Mouse (Mus musculus) C2C12 (cell line): Measurements from ENCODE around the gene Cdh18. TPM values are rescaled to one million over a fixed set of nuclear protein-coding genes. Genes with fewer than 3 reads are reported as not detected.
"Not testable (repeated sequence)": the region's sequence is repeated elsewhere in the genome, so short reads cannot be mapped to it uniquely, and the experiment has no call there.

Experiments
- H3K27me3 ChIP-seq: one replicate; pipeline ENCODE4 v1.6.1; 2011; ENCODE audit not compliant: control insufficient read depth, insufficient read depth, insufficient read length
- H3K36me3 ChIP-seq: one replicate; pipeline ENCODE4 v1.6.1; 2011; ENCODE audit not compliant: control insufficient read depth, insufficient read depth
- H3K4me3 ChIP-seq: one replicate; pipeline ENCODE4 v1.5.1; 2011; ENCODE audit warnings: mild to moderate bottlenecking, control low read depth; ENCODE audit not compliant: poor library complexity, insufficient read depth, severe bottlenecking
- H3K79me2 ChIP-seq: one replicate; pipeline ENCODE4 v1.6.1; 2011; ENCODE audit not compliant: control insufficient read depth, insufficient read depth
- H3K79me3 ChIP-seq: one replicate; pipeline ENCODE4 v1.6.1; 2011; ENCODE audit warnings: low read depth, control low read depth
- H3ac ChIP-seq: one replicate; pipeline ENCODE3; 2011; ENCODE audit warnings: low read depth; ENCODE audit not compliant: control insufficient read depth, insufficient read length
- CEBPB ChIP-seq: IDR thresholded peaks from one replicate; pipeline ENCODE4 v1.6.1; 2011; ENCODE audit warnings: low read depth, mild to moderate bottlenecking, control low read depth, moderate library complexity
- CTCF ChIP-seq: IDR thresholded peaks from one replicate; pipeline ENCODE4 v1.5.1; 2011; ENCODE audit not compliant: control insufficient read depth, insufficient read depth, insufficient read length
- FOSL1 ChIP-seq: IDR thresholded peaks from one replicate; pipeline ENCODE4 v1.8.0; 2011; ENCODE audit warnings: mild to moderate bottlenecking, low read length; ENCODE audit not compliant: poor library complexity, insufficient read depth, severe bottlenecking
- MAX ChIP-seq: IDR thresholded peaks from one replicate; pipeline ENCODE4 v1.6.1; 2011; ENCODE audit warnings: mild to moderate bottlenecking, control low read depth
- MYOD1 ChIP-seq: IDR thresholded peaks from one replicate; pipeline ENCODE4 v1.6.1; 2011; ENCODE audit warnings: low read depth; ENCODE audit not compliant: control insufficient read depth, insufficient read length
- MYOG ChIP-seq: IDR thresholded peaks from one replicate; pipeline ENCODE4 v1.6.1; 2011; ENCODE audit not compliant: control insufficient read depth, insufficient read length; ENCODE audit errors: extremely low read depth
- USF1 ChIP-seq: IDR thresholded peaks from one replicate; pipeline ENCODE4 v1.6.1; 2011; ENCODE audit warnings: low read depth, mild to moderate bottlenecking, control low read depth, moderate library complexity
- polyA plus RNA-seq: library from polyadenylated mRNA; unstranded; fragments of >200 nt; fragmentation: generic; extraction: Trizol; gene quantifications from one replicate; pipeline ENCODE4 v1.2.1, GENCODE M21; 2012; ENCODE audit warnings: missing spikeins

Gene Cdh18
- polyA plus RNA-seq, 1 experiment, result 2.9 TPM

DNA sequence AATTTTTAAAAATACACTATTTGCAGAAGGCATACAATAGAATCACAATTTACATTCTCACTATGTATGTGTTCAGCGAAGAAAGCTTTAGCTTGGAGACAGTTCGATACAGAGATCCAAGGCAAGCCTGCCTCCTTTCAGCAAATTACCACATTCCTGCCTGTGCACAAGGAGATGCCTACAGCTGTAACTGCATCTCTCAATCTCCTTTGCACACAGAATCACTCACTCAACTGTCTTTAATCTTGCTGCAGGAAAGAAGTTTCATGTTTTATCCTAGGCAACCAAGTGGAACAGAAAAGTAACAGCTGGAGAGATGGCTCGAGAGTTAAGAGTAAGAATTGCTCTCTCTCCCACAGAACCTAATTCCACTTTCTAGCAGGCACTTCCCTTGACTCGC, 729.6 kb downstream of the Cdh18 start:
- Histone ChIP-seq H3K36me3 (no peaks in the 10 kb centered on the region), H3K4me3 (no peak overlapping the region), H3K79me2 (no peaks in the 10 kb centered on the region)

DNA sequence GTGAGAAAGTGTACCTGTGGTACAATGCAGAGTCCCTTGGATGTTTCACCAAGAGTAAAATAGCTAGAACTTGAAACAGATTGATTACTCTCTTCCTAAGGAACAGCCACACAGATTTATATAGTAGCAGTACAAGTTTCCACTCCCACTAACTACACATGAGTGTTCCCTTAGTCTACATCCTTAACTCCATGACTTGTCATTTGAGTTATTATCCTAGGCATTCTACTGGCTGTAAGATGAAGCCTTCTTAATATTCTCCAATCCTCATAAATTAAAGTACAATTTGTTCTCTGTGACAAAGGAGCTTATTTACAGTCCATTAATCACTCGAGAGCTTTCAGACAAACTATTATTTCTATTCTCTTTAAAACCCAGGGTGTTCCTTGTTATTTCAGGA, 756.2 kb downstream of the Cdh18 start:
- Histone ChIP-seq H3K27me3 (no peaks in the 10 kb centered on the region), H3K79me2 (no peaks in the 10 kb centered on the region), H3K4me3 (no peak overlapping the region), H3K36me3 (no peaks in the 10 kb centered on the region), H3ac (no peak overlapping the region), H3K79me3 (no peaks in the 10 kb centered on the region)
- no peak for TF ChIP-seq MAX
- no peak for TF ChIP-seq CEBPB
- no peak for TF ChIP-seq FOSL1

More for the DNA sequence above, 729.6 kb downstream of the Cdh18 start:
- Histone ChIP-seq H3K79me3 (no peaks in the 10 kb centered on the region), H3ac (no peak overlapping the region), H3K27me3 (no peaks in the 10 kb centered on the region)
- no peak for TF ChIP-seq MYOD1
- no peak for TF ChIP-seq MYOG
- TF ChIP-seq FOSL1, result no peak
- no peak for TF ChIP-seq USF1
- TF ChIP-seq CTCF, result no peak
- TF ChIP-seq CEBPB, result no peak
- TF ChIP-seq MAX, result no peak

GRCm38 (mm10) chr15:23316766-23317165, 767.9 kb downstream of the Cdh18 start:
- Histone ChIP-seq H3K79me2 (no peaks in the 10 kb centered on the region), H3K79me3 (no peaks in the 10 kb centered on the region), H3ac (no peak overlapping the region), H3K36me3 (no peaks in the 10 kb centered on the region), H3K4me3 (no peak overlapping the region), H3K27me3 (no peaks in the 10 kb centered on the region)
- TF ChIP-seq FOSL1, result no peak
- no peak for TF ChIP-seq USF1
- TF ChIP-seq MYOG, result no peak
- no peak for TF ChIP-seq CTCF
- no peak for TF ChIP-seq MAX
- TF ChIP-seq CEBPB, result no peak
- TF ChIP-seq MYOD1, result no peak

- Histone ChIP-seq H3K79me2 (no peaks in the 10 kb centered on the region), H3K36me3 (no peaks in the 10 kb centered on the region), H3K4me3 (no peak overlapping the region), H3K79me3 (no peaks in the 10 kb centered on the region), H3ac (no peak overlapping the region), H3K27me3 (no peaks in the 10 kb centered on the region)
- TF ChIP-seq USF1 (no peak), MYOG (no peak), CTCF (no peak), MYOD1 (no peak), CEBPB (no peak), MAX (no peak), FOSL1 (no peak)
Measured at GRCm38 (mm10) chr15:23317409-23317808, 768.6 kb downstream of the Cdh18 start.

- not testable (repeated sequence) for H3K36me3 ChIP-seq, H3K27me3 ChIP-seq, H3K79me2 ChIP-seq, H3K4me3 ChIP-seq, H3K79me3 ChIP-seq, H3ac ChIP-seq
Measured at GRCm38 (mm10) chr15:23340338-23340737, 791.5 kb downstream of the Cdh18 start.

DNA sequence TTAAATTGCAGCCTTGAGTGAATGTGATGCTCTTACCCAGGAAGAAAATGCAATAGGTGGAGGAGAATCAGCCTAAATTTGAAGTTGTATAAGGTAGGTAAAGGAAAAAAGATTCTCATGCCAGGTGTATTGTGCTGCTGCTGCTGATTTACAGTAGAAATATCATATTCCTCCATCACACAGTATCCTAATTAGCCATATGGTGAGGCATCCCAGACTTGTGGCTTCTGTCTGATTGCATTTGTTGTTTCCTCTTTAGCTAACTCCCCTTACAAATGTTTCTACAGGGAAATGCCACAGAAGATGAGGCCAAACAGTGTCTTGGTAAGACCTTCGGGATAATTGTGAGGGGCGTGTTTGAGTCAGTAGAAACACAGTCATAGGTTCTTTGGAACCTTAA, 802.3 kb downstream of the Cdh18 start:
- Histone ChIP-seq H3K27me3 (no peaks in the 10 kb centered on the region), H3K79me3 (no peaks in the 10 kb centered on the region), H3K79me2 (no peaks in the 10 kb centered on the region), H3K36me3 (no peaks in the 10 kb centered on the region), H3ac (no peak overlapping the region), H3K4me3 (no peak overlapping the region)
- TF ChIP-seq MYOD1, result no peak
- no peak for TF ChIP-seq MAX
- TF ChIP-seq MYOG, result no peak
- no peak for TF ChIP-seq CEBPB
- TF ChIP-seq FOSL1, result no peak
- TF ChIP-seq USF1, result no peak
- TF ChIP-seq CTCF, result no peak

- TF ChIP-seq CEBPB (peak; percentile 57), MYOD1 (no peak), FOSL1 (peak; percentile 87), MYOG (no peak), MAX (no peak), CTCF (no peak), USF1 (no peak)
- Histone ChIP-seq H3K79me3 (no peaks in the 10 kb centered on the region), H3K36me3 (no peaks in the 10 kb centered on the region), H3K4me3 (no peak overlapping the region), H3ac (no peak overlapping the region), H3K27me3 (no peaks in the 10 kb centered on the region), H3K79me2 (no peaks in the 10 kb centered on the region)
Measured at GRCm38 (mm10) chr15:23366325-23366724, 817.5 kb downstream of the Cdh18 start.
